Mouse (Mus musculus): ENCODE results near the gene Nova1.
A peak's percentile ranks its signal among the peaks of the same experiment; 100 is the strongest.

GRCm38 (mm10) chr12:46733261-46733660 is 85.5 kb downstream of the Nova1 start:
- no peak for TF ChIP-seq CTCF (IDR thresholded peaks at IDR 0.05 in 2 of 3, conservative IDR thresholded peaks at IDR 0.05 in 1 of 3; ENCODE audit: control insufficient read depth in 1 of 3, insufficient read depth in 1 of 3, low read depth in 2 of 3, low read length in 3 of 3, poor library complexity in 1 of 3, severe bottlenecking in 1 of 3)
- TF ChIP-seq TBP (IDR thresholded peaks at IDR 0.05; ENCODE audit: low read depth, low read length) = no peak
- TF ChIP-seq JUND (IDR thresholded peaks at IDR 0.05; ENCODE audit: low read depth, low read length) = no peak
- no peak for TF ChIP-seq BHLHE40 (IDR thresholded peaks at IDR 0.05; ENCODE audit: borderline replicate concordance, low read depth, low read length)
- TF ChIP-seq ELF1 (IDR thresholded peaks at IDR 0.05; ENCODE audit: low read depth, low read length) = no peak
- TF ChIP-seq EP300 (IDR thresholded peaks at IDR 0.05; ENCODE audit: low read depth in 1 of 2, low read length in 2 of 2) = peak in 1 of 2 experiments; percentile 19; a peak in 1 of 4 replicates
- TF ChIP-seq ZMIZ1 (IDR thresholded peaks at IDR 0.05; ENCODE audit: low read depth, low read length) = no peak
- no peak for TF ChIP-seq GATA1 (IDR thresholded peaks at IDR 0.05; ENCODE audit: low read depth, low read length)
- TF ChIP-seq MYB (IDR thresholded peaks at IDR 0.05; ENCODE audit: low read depth, low read length) = no peak
- no peak for TF ChIP-seq MAFK (IDR thresholded peaks at IDR 0.05; ENCODE audit: borderline replicate concordance, low read depth, low read length)
- TF ChIP-seq NELFE (IDR thresholded peaks at IDR 0.05; ENCODE audit: low read depth, low read length) = no peak
- TF ChIP-seq USF2 (IDR thresholded peaks at IDR 0.05; ENCODE audit: borderline replicate concordance in 1 of 2, insufficient read depth in 1 of 2, low read depth in 1 of 2, low read length in 2 of 2) = no peak
- no peak for TF ChIP-seq ETS1 (IDR thresholded peaks at IDR 0.05; ENCODE audit: low read depth, low read length)
- TF ChIP-seq ZNF384 (IDR thresholded peaks at IDR 0.05; ENCODE audit: low read depth, low read length) = no peak
